Mouse (Mus musculus) kidney, postnatal 36 days (tissue): ENCODE measurements around the gene Tdrd9.
A peak's percentile ranks its signal among the peaks of the same experiment; 100 is the strongest.
"Not testable (repeated sequence)": the region's sequence is repeated elsewhere in the genome, so short reads cannot be mapped to it uniquely, and the experiment has no call there.

Experiments
- DNase-seq, 2 experiments: peaks; one replicate each; pipeline ENCODE4 v3.0.0; 2021 to 2022; ENCODE audit warnings: mixed read lengths in 2 of 2

Gene Tdrd9

GRCm38 (mm10) chr12:112035341-112036100 is 64.2 kb downstream of the Tdrd9 start:
- DNase-seq, result not testable (repeated sequence)

- DNase-seq, result no peak
Measured at GRCm38 (mm10) chr12:112038441-112038840, 67.1 kb downstream of the Tdrd9 start.

GRCm38 (mm10) chr12:112039169-112039568 is 67.8 kb downstream of the Tdrd9 start:
- DNase-seq, result no peak

GRCm38 (mm10) chr12:112042681-112043080 is 71.3 kb downstream of the Tdrd9 start:
- no peak for DNase-seq

- peak; percentile 72 to 92 for DNase-seq
Measured at GRCm38 (mm10) chr12:112077651-112078050, 106.3 kb downstream of the Tdrd9 start.

- DNase-seq, result no peak
Measured at GRCm38 (mm10) chr12:112079911-112080310, 108.6 kb downstream of the Tdrd9 start.

GRCm38 (mm10) chr12:112080911-112081310 is 109.6 kb downstream of the Tdrd9 start:
- no peak for DNase-seq

- DNase-seq, result no peak
Measured at GRCm38 (mm10) chr12:112082241-112082640, 110.9 kb downstream of the Tdrd9 start.

- DNase-seq, result no peak
Measured at GRCm38 (mm10) chr12:112086250-112086649, 114.9 kb downstream of the Tdrd9 start.

GRCm38 (mm10) chr12:112086726-112087125 is 115.4 kb downstream of the Tdrd9 start:
- DNase-seq, result peak in 1 of 2 experiments; percentile 15

GRCm38 (mm10) chr12:112088609-112089324 is 117.4 kb downstream of the Tdrd9 start:
- DNase-seq, result no peak

- DNase-seq, result peak; percentile 68 to 83
Measured at GRCm38 (mm10) chr12:112091054-112091453, 119.7 kb downstream of the Tdrd9 start.

- no peak for DNase-seq
Measured at GRCm38 (mm10) chr12:112094261-112094880, 123.0 kb downstream of the Tdrd9 start.

GRCm38 (mm10) chr12:112096051-112096732 is 124.8 kb downstream of the Tdrd9 start:
- DNase-seq, result peak; percentile 64 to 72

- DNase-seq, result no peak
Measured at GRCm38 (mm10) chr12:112096733-112097117, 125.4 kb downstream of the Tdrd9 start.

- no peak for DNase-seq
Measured at GRCm38 (mm10) chr12:112100106-112100505, 128.7 kb downstream of the Tdrd9 start.

GRCm38 (mm10) chr12:112101045-112101444 is 129.7 kb downstream of the Tdrd9 start:
- no peak for DNase-seq

GRCm38 (mm10) chr12:112103179-112103578 is 131.8 kb downstream of the Tdrd9 start:
- no peak for DNase-seq

- DNase-seq, result no peak
Measured at GRCm38 (mm10) chr12:112104890-112105289, 133.5 kb downstream of the Tdrd9 start.

GRCm38 (mm10) chr12:112106541-112106971 is 135.2 kb downstream of the Tdrd9 start, which contains the start of gene Aspg:
Gene Aspg (plus strand): TSS chr12:112106679.
- DNase-seq, result peak; percentile 71 to 75

GRCm38 (mm10) chr12:112107685-112108084 is 136.3 kb downstream of the Tdrd9 start:
- no peak for DNase-seq

GRCm38 (mm10) chr12:112108696-112109445 is 137.5 kb downstream of the Tdrd9 start:
- DNase-seq, result peak; percentile 83
